Comparison of ENCODE assay signal across 31 mouse cellular contexts in the genomic region with DNA sequence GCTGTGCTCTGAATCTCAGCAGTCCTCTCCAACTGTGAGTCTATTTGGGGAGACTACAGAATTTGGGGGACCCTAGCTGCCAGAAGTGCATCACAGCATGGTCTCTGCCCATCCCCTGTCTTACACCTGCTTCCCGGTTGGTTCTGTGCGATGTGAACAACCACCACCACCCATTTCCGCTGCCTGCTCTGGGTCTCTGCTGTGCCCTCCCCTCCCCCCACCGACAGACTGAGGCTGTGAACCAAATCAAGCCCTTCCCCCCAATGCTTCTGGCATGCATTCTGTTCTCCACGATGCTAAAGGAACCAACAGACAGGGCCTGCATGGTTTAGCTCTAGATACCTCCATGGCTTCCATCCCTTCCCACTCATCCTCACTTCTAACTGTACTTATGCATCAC.
DNase-seq lines count a peak whose midpoint lies in the region; ATAC-seq and TF ChIP-seq lines count a peak whose summit lies in the region.
"Had no signal": no experiment of that assay in that cellular context is flagged by ENCODE, and none has a peak within 500 bp of the region (broad histone marks: within the 10 kb centered on the region; RNA-seq: fewer than 3 reads in every experiment).

No protein-coding gene starts in this region.

- H3K27ac ChIP-seq in left cerebral cortex, adult 2 months: no peak overlapping the region
- no peak overlapping the region for H3K27ac ChIP-seq in forebrain, embryonic 11.5 days (ENCODE audit: low read depth, low read length)
- H3K27ac ChIP-seq: forebrain, embryonic 12.5 days; hindbrain, embryonic 13.5 days; kidney, embryonic 15.5 days; layer of hippocampus, adult 2 months; liver, embryonic 12.5 days; midbrain, embryonic 13.5 days; neural tube, embryonic 15.5 days; stomach, postnatal 0 days had no signal

- H3K36me3 ChIP-seq in forebrain, embryonic 11.5 days (ENCODE audit: control insufficient read depth, insufficient read depth, low read length): no peaks in the 10 kb centered on the region
- H3K36me3 ChIP-seq: forebrain, embryonic 12.5 days; G1E; kidney, embryonic 15.5 days; liver, embryonic 12.5 days; midbrain, embryonic 13.5 days; neural tube, embryonic 15.5 days had no signal

- intact Hi-C loops in left cerebral cortex, adult 2 months (cut with DNase I): no loop called here

- no peaks in the 10 kb centered on the region for H3K27me3 ChIP-seq in forebrain, embryonic 11.5 days (ENCODE audit: control insufficient read depth, insufficient read depth, low read length)
- H3K27me3 ChIP-seq: CH12.LX; midbrain, embryonic 13.5 days; neural tube, embryonic 15.5 days had no signal

- DNase-seq in spleen, postnatal 36 days (ENCODE audit: low spot score in 2 of 2): peak; percentile 25 to 39
- DNase-seq in spleen, adult 12 weeks (ENCODE audit: low spot score): no peak
- DNase-seq in naive thymus-derived CD4-positive, alpha-beta T cell, adult 2 months (ENCODE audit: low read depth): peak; percentile 62
- peak; percentile 66 for DNase-seq in thymus, postnatal 14 days
- no peak for DNase-seq in gastrocnemius, adult 8-10 months (ENCODE audit: low spot score in 2 of 2)
- DNase-seq in left cerebral cortex, adult 2 months (ENCODE audit: extremely low spot score in 1 of 2, low spot score in 2 of 2): no peak
- DNase-seq in forebrain, embryonic 11.5 days (ENCODE audit: low spot score): no peak
- DNase-seq: adrenal gland, postnatal 14 days; cerebellum, adult 11-12 months; gastrocnemius, postnatal 25 days; heart, adult 11 months; heart, postnatal 4 days; kidney, postnatal 36 days; liver, postnatal 0 days; lung, postnatal 4 days; retina, postnatal 1 day; right cerebral cortex, postnatal 14 days had no signal

- no peak for TF ChIP-seq CTCF in left cerebral cortex, adult 2 months (IDR thresholded peaks at IDR 0.05)

- H3K4me3 ChIP-seq in left cerebral cortex, adult 2 months: no peak overlapping the region
- H3K4me3 ChIP-seq in forebrain, embryonic 11.5 days (ENCODE audit: low read depth, low read length): no peak overlapping the region
- H3K4me3 ChIP-seq: erythroblast, embryonic 14.5 days; forebrain, embryonic 12.5 days; hindbrain, embryonic 13.5 days; kidney, embryonic 15.5 days; layer of hippocampus, adult 2 months; liver, embryonic 12.5 days; megakaryocyte, embryonic 14.5 days; midbrain, embryonic 13.5 days; neural tube, embryonic 15.5 days had no signal

- peaks cover 2% of the 10 kb centered on the region; the same call in 1 of the 2 replicates for H3K4me1 ChIP-seq in forebrain, embryonic 11.5 days (replicated peaks; ENCODE audit: control insufficient read depth, insufficient read depth, low read length)

- WGBS in forebrain, embryonic 11.5 days: 49% methylated on average over 5 of the region's 5 CpGs

- no peak for ATAC-seq in forebrain, embryonic 11.5 days (replicated peaks; ENCODE audit: low FRiP score)
- ATAC-seq: intestine, postnatal 0 days; liver, embryonic 12.5 days; liver, postnatal 0 days; midbrain, embryonic 13.5 days had no signal

- no peak overlapping the region for H3K9ac ChIP-seq in forebrain, embryonic 11.5 days (ENCODE audit: low read length)
- H3K9ac ChIP-seq: forebrain, embryonic 12.5 days; hindbrain, embryonic 13.5 days; kidney, embryonic 15.5 days; liver, embryonic 12.5 days; liver, postnatal 0 days; midbrain, embryonic 13.5 days; neural tube, embryonic 15.5 days had no signal

- H3K9me3 ChIP-seq in forebrain, embryonic 11.5 days (ENCODE audit: control insufficient read depth, low read length): no peaks in the 10 kb centered on the region; the same call in 1 of the 2 replicates
- H3K9me3 ChIP-seq: hindbrain, embryonic 13.5 days; kidney, embryonic 15.5 days; liver, embryonic 12.5 days; midbrain, embryonic 13.5 days; neural tube, embryonic 15.5 days had no signal

- no peak overlapping the region for H3K4me2 ChIP-seq in forebrain, embryonic 11.5 days (ENCODE audit: low read depth, low read length, severe bottlenecking)
- H3K4me2 ChIP-seq: forebrain, embryonic 12.5 days; heart, embryonic 11.5 days; hindbrain, embryonic 13.5 days; kidney, embryonic 15.5 days; liver, embryonic 12.5 days; midbrain, embryonic 13.5 days; neural tube, embryonic 15.5 days had no signal

Comparison
In these comparisons a context has a peak if more than half of its experiments do, and no peak if none do; other contexts are left out.
1. DNase-seq: peak in spleen, postnatal 36 days (2 of 2), naive thymus-derived CD4-positive, alpha-beta T cell, adult 2 months (single experiment) and thymus, postnatal 14 days (single experiment); none in spleen, adult 12 weeks (single experiment), gastrocnemius, adult 8-10 months (0 of 2), left cerebral cortex, adult 2 months (0 of 2) and forebrain, embryonic 11.5 days (single experiment).